ENCODE assay signal across 12 mouse cellular contexts in the genomic region with DNA sequence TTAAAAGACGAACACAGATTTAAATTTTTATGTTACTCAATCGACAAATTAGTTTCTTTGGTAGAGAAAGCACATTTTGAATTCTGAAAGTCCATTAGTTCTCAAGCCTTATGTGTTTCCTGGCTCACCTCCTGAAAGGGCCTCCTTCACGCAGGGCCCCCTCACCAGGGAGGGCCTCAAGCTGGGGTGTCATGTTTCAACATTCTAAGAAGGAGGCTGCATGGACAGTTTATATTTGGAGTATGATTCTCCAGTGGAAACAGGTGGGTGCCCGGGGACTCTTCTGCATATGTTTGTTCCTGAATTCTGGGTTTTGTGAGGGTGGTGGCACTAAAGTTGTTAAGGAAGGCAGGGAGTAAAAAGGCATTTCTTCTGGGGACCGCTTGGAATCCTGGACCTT. TPM values are rescaled to one million over a fixed set of nuclear protein-coding genes. Genes with fewer than 3 reads are reported as not detected.
DNase-seq lines count a peak whose midpoint lies in the region; ATAC-seq and TF ChIP-seq lines count a peak whose summit lies in the region.
"Had no signal": no experiment of that assay in that cellular context is flagged by ENCODE, and none has a peak within 500 bp of the region (broad histone marks: within the 10 kb centered on the region; RNA-seq: fewer than 3 reads in every experiment).

No protein-coding gene starts in this region.

- peak overlapping the region; percentile 48; the same call in 1 of the 2 replicates for H3K27ac ChIP-seq in lung, embryonic 14.5 days (ENCODE audit: low read depth)
- H3K27ac ChIP-seq in lung, postnatal 0 days (ENCODE audit: low read length): no peak overlapping the region
- peak overlapping the region; percentile 89 for H3K27ac ChIP-seq in forebrain, postnatal 0 days (ENCODE audit: low read depth, low read length)
- peak overlapping the region; percentile 92 for H3K27ac ChIP-seq in midbrain, embryonic 10.5 days (replicated peaks)

- H3K4me3 ChIP-seq in lung, embryonic 14.5 days (ENCODE audit: low read depth, low read length): peak overlapping the region; percentile 57; the same call in 1 of the 2 replicates
- H3K4me3 ChIP-seq in lung, postnatal 0 days (ENCODE audit: low read depth, low read length): no peak overlapping the region
- H3K4me3 ChIP-seq in forebrain, postnatal 0 days (ENCODE audit: low read depth, low read length): peak overlapping the region; percentile 55; the same call in 1 of the 2 replicates
- H3K4me3 ChIP-seq in midbrain, embryonic 10.5 days: peak overlapping the region; percentile 68

- no peaks in the 10 kb centered on the region for H3K27me3 ChIP-seq in lung, embryonic 14.5 days (ENCODE audit: insufficient read depth, low read length)
- no peaks in the 10 kb centered on the region for H3K27me3 ChIP-seq in lung, postnatal 0 days (replicated peaks; ENCODE audit: insufficient read depth, low read length)
- no peaks in the 10 kb centered on the region for H3K27me3 ChIP-seq in forebrain, postnatal 0 days (ENCODE audit: insufficient read depth, low read length)
- peaks cover 50% of the 10 kb centered on the region for H3K27me3 ChIP-seq in midbrain, embryonic 10.5 days (ENCODE audit: low read depth, poor library complexity, severe bottlenecking)

- 25% methylated on average over 5 of the region's 5 CpGs for WGBS in lung, embryonic 14.5 days
- WGBS in lung, postnatal 0 days: 36% methylated on average over 5 of the region's 5 CpGs
- 37% methylated on average over 5 of the region's 5 CpGs for WGBS in forebrain, postnatal 0 days
- 45% methylated on average over 5 of the region's 5 CpGs for WGBS in midbrain, embryonic 10.5 days

- no peak for TF ChIP-seq CTCF in lung, embryonic 14.5 days (IDR thresholded peaks at IDR 0.05; ENCODE audit: low read depth)
- no peak for TF ChIP-seq CTCF in lung, postnatal 0 days (IDR thresholded peaks at IDR 0.05)
- TF ChIP-seq CTCF in forebrain, postnatal 0 days (IDR thresholded peaks at IDR 0.05; ENCODE audit: low read depth): no peak

- ATAC-seq in lung, embryonic 14.5 days (ENCODE audit: insufficient read depth): no peak
- no peak for ATAC-seq in lung, postnatal 0 days
- no peak for ATAC-seq in forebrain, postnatal 0 days

- H3K9ac ChIP-seq in lung, embryonic 14.5 days: peak overlapping the region; percentile 11; the same call in 1 of the 2 replicates
- no peak overlapping the region for H3K9ac ChIP-seq in lung, postnatal 0 days (replicated peaks; ENCODE audit: low read depth)
- peak overlapping the region; percentile 73 for H3K9ac ChIP-seq in forebrain, postnatal 0 days

- H3K4me2 ChIP-seq in lung, embryonic 14.5 days: peak overlapping the region; percentile 63; the same call in 1 of the 2 replicates
- no peak overlapping the region for H3K4me2 ChIP-seq in lung, postnatal 0 days (replicated peaks; ENCODE audit: low read depth, low read length)
- H3K4me2 ChIP-seq in forebrain, postnatal 0 days (ENCODE audit: low read depth): peak overlapping the region; percentile 47

- peak; percentile 31 for DNase-seq in lung, embryonic 14.5 days
- no peak for DNase-seq in lung, postnatal 0 days (ENCODE audit: low spot score)
- no peak for DNase-seq in forebrain, postnatal 0 days
- no peak for DNase-seq in midbrain, embryonic 10.5 days (ENCODE audit: low spot score)
- no peak for DNase-seq in thymus, postnatal 4 days
- no peak for DNase-seq in ovary, adult 18-20 months (ENCODE audit: low spot score)
- DNase-seq in B cell, adult 2 months: no peak
- DNase-seq in cerebellum, adult 18-20 months: no peak
- DNase-seq: cerebellum, postnatal 14 days; kidney, adult 18-20 months; lung, postnatal 10 days; right cerebral cortex, postnatal 4 days had no signal

- no peaks in the 10 kb centered on the region for H3K4me1 ChIP-seq in lung, embryonic 14.5 days (ENCODE audit: insufficient read depth)
- no peaks in the 10 kb centered on the region for H3K4me1 ChIP-seq in lung, postnatal 0 days (ENCODE audit: insufficient read depth, low read depth, low read length)
- H3K4me1 ChIP-seq in forebrain, postnatal 0 days (ENCODE audit: insufficient read depth): no peaks in the 10 kb centered on the region
- H3K4me1 ChIP-seq in midbrain, embryonic 10.5 days: peaks cover 18% of the 10 kb centered on the region

- no peak for TF ChIP-seq EP300 in lung, postnatal 0 days (IDR thresholded peaks at IDR 0.05)

- no peaks in the 10 kb centered on the region for H3K9me3 ChIP-seq in lung, embryonic 14.5 days (ENCODE audit: low read depth, low read length)
- no peaks in the 10 kb centered on the region for H3K9me3 ChIP-seq in lung, postnatal 0 days (ENCODE audit: low read length)
- H3K9me3 ChIP-seq in forebrain, postnatal 0 days (ENCODE audit: low read length): no peaks in the 10 kb centered on the region
- H3K9me3 ChIP-seq in midbrain, embryonic 10.5 days (replicated peaks): no peaks in the 10 kb centered on the region

- peaks cover 18% of the 10 kb centered on the region; the same call in 1 of the 2 replicates for H3K36me3 ChIP-seq in lung, embryonic 14.5 days (ENCODE audit: insufficient read depth)
- no peaks in the 10 kb centered on the region for H3K36me3 ChIP-seq in lung, postnatal 0 days (ENCODE audit: insufficient read depth, low read length)
- H3K36me3 ChIP-seq in forebrain, postnatal 0 days (ENCODE audit: insufficient read depth): 0 out of 2 replicates have a peak, but pooled peaks cover 8% of the 10 kb centered on the region
- peaks cover 21% of the 10 kb centered on the region for H3K36me3 ChIP-seq in midbrain, embryonic 10.5 days

RNA-seq across cellular contexts. Expression of a gene that starts 1.4 kb away (rescaled TPM):
- polyA plus RNA-seq in lung, embryonic 14.5 days (2014; fragmentation: Nextera tagmentation; extraction: Ambion mirVana): 6.3 and 6.9 TPM in 2 replicates
- 4.2 and 4.7 TPM in 2 replicates for polyA plus RNA-seq in lung, postnatal 0 days (2015; fragmentation: Nextera tagmentation; extraction: Ambion mirVana)
- total RNA-seq in forebrain, postnatal 0 days (2014; rRNA removed): 16.7 and 26.6 TPM in 2 replicates
- polyA plus RNA-seq in forebrain, postnatal 0 days (2015; fragmentation: Nextera tagmentation; extraction: Ambion mirVana): 4.4 and 5.9 TPM in 2 replicates
- 5.9 and 6.6 TPM in 2 replicates for polyA plus RNA-seq in midbrain, embryonic 10.5 days (2016; fragmentation: Nextera tagmentation; extraction: Ambion mirVana)

RNA-seq across cellular contexts. Expression of a gene that starts 32.8 kb away (rescaled TPM):
- 35.7 and 36.6 TPM in 2 replicates for polyA plus RNA-seq in lung, embryonic 14.5 days (2014; fragmentation: Nextera tagmentation; extraction: Ambion mirVana)
- polyA plus RNA-seq in lung, postnatal 0 days (2015; fragmentation: Nextera tagmentation; extraction: Ambion mirVana): 33.3 and 37.3 TPM in 2 replicates
- total RNA-seq in forebrain, postnatal 0 days (2014; rRNA removed): 62.0 and 64.1 TPM in 2 replicates
- polyA plus RNA-seq in forebrain, postnatal 0 days (2015; fragmentation: Nextera tagmentation; extraction: Ambion mirVana): 21.0 and 37.5 TPM in 2 replicates
- polyA plus RNA-seq in midbrain, embryonic 10.5 days (2016; fragmentation: Nextera tagmentation; extraction: Ambion mirVana): 44.6 and 50.3 TPM in 2 replicates
